Mouse (Mus musculus): ENCODE measurements around the gene Ints12.
A peak's percentile ranks its signal among the peaks of the same experiment; 100 is the strongest.

Gene Ints12

GRCm38 (mm10) chr3:133144511-133145147 is 53.0 kb downstream of the Ints12 start:
- DNase-seq (ENCODE audit: low spot score in 2 of 2) = no peak

DNA sequence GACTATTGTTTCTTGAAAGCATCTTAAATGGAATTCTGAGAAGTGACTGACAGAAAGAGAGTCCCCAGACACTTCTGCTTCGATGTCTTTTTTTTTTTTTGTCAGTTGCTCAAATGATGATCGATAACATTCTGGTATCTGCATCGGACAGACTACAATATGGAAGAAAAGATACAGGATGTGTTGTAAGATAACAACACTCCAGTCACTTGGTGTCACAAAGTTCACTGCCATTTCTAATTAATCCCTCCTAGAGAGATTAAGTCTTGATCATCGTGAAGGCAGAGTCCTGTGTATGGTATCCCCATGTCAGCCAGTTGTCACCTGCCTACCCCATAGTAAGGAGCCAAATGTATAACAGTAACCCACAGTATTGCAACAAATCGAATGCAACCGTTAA is 60.0 kb downstream of the Ints12 start:
- DNase-seq (ENCODE audit: low spot score in 2 of 2) = no peak

DNA sequence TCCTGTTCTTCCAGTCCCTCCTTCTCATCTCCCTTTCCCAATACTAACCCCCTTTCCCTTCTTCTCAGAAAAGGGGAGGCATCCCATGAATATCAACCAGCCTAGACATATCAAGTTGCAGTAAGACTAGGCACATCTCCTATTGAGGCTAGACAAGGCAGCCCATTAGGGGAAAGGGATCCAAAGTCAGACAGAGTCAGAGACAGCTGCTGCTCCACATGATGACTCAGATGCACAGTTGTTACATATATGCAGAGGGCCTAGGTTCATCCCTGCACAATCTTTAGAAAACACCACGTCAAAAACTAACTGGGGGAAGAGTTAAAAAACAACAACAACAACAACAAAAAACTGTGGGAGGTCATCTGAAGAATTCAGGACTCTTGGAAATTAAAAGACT is 61.2 kb downstream of the Ints12 start:
- DNase-seq (ENCODE audit: low spot score in 2 of 2) = no peak

DNA sequence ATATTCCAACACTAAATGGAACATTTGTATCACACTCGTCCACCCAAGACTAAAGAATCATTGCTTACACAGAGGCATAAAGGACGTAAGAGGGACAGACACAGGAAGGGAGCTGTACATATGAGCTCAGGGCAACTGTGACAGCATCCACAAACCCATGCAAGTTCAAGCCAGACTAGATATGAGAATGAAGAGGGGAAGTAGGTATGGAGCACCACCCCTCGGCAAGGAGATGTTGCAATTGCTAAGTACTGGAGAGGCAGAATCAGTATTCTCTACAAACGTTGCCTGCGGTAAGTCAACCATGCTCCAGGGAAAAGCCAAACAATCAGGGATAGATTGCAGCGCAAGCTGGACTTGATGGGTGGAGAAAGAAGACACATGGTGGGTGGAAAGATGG is 62.0 kb downstream of the Ints12 start:
- no peak for DNase-seq (ENCODE audit: low spot score in 2 of 2)

- DNase-seq (ENCODE audit: low spot score in 2 of 2) = peak; percentile 16 to 20
Measured at GRCm38 (mm10) chr3:133154683-133155082, 63.0 kb downstream of the Ints12 start.

GRCm38 (mm10) chr3:133158260-133158659 is 66.6 kb downstream of the Ints12 start:
- DNase-seq (ENCODE audit: low spot score in 2 of 2) = no peak

Data from right cerebral cortex, postnatal 36 days (tissue).